Mouse (Mus musculus): ENCODE data around the gene Pkd2l1. TPM values are rescaled to one million over a fixed set of nuclear protein-coding genes. Genes with fewer than 3 reads are reported as not detected.

Gene Pkd2l1
- polyA plus RNA-seq, 1 experiment from 2014 or later, result not detected

DNA sequence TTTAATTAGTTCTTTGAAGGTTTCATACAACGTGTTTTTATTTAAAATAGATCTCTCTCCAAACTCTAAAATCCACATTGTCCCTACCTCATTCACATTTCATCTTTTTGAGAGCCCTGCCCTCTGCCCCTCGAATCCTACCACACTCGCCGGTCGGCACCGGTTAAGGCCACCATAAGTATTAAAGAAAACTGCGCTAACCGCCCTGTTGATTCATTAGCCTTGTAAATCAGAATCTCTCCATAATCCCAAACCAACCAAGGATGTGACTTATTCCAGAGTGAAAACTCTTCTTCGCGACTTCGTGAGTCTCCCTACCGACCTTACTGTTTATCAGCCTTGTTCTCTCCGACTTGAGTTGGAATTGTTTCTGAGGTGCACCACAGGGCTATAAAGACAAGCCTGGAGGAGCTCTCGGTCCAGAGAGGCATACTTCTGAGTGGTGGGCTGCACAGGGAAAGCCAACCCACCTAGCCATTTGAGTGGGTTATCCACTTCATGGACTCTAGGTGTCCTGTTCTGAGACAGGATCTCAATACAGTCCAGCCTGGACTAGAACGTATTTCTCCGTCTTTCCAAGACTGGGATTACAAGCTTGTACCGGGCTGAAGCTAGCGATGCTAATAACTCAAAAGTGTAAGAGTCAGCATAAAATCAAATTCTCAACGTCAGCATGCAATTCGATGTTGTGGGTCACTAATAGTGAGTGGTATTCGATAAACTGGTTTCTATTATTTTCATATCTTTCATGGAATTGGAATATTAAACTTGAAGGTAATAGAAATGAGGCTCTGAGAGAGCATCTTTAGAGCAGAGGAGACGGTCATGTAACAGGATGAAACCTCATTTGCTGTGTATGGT, 84.4 kb downstream of the Pkd2l1 start:
- no peak for DNase-seq (ENCODE audit: low spot score)
- H3K27me3 ChIP-seq (replicated peaks; ENCODE audit: control insufficient read depth, insufficient read depth, low read length), result no peaks in the 10 kb centered on the region
- H3K4me2 ChIP-seq, result peak overlapping the region; percentile 85
- H3K4me1 ChIP-seq (replicated peaks; ENCODE audit: control insufficient read depth, insufficient read depth, low read length), result peaks cover 16% of the 10 kb centered on the region
- peaks cover 15% of the 10 kb centered on the region for H3K36me3 ChIP-seq (ENCODE audit: control insufficient read depth, insufficient read depth, low read length)
- H3K9me3 ChIP-seq (ENCODE audit: control insufficient read depth, low read length), result no peaks in the 10 kb centered on the region
- H3K4me3 ChIP-seq (ENCODE audit: low read depth, low read length), result peak overlapping the region; percentile 91
- peak overlapping the region; percentile 58 for H3K9ac ChIP-seq (ENCODE audit: low read depth, low read length)
- no peak overlapping the region for H3K27ac ChIP-seq (ENCODE audit: low read depth, low read length)
- 31% methylated on average over 22 of the region's 22 CpGs for WGBS
- peak; percentile 37 for ATAC-seq (replicated peaks; ENCODE audit: low FRiP score)

- H3K27ac ChIP-seq (ENCODE audit: low read depth, low read length), result peak within 1 kb of the TSS; percentile 61; the same call in 1 of the 2 replicates
- peaks cover 8% of the 10 kb centered on the region for H3K36me3 ChIP-seq (ENCODE audit: control insufficient read depth, insufficient read depth, low read length)
- no peaks in the 10 kb centered on the region for H3K9me3 ChIP-seq (ENCODE audit: control insufficient read depth, low read length)
- H3K4me1 ChIP-seq (replicated peaks; ENCODE audit: control insufficient read depth, insufficient read depth, low read length), result peaks cover 16% of the 10 kb centered on the region
- DNase-seq (ENCODE audit: low spot score) (peak; percentile 92), ATAC-seq (replicated peaks; ENCODE audit: low FRiP score) (peak; percentile 98)
- peak within 1 kb of the TSS; percentile 85 for H3K4me2 ChIP-seq
- H3K27me3 ChIP-seq (replicated peaks; ENCODE audit: control insufficient read depth, insufficient read depth, low read length), result no peaks in the 10 kb centered on the region
- 1% methylated on average over 67 of the region's 67 CpGs for WGBS
- peak within 1 kb of the TSS; percentile 91 for H3K4me3 ChIP-seq (ENCODE audit: low read depth, low read length)
- H3K9ac ChIP-seq (ENCODE audit: low read depth, low read length), result peak within 1 kb of the TSS; percentile 84
These were observed 85.2 kb downstream of the Pkd2l1 start, which contains the start of gene Chuk for GRCm38 (mm10) chr19:44106831-44107660. Chuk (minus strand) TSS chr19:44107480.

GRCm38 (mm10) chr19:44104393-44104792, 87.8 kb downstream of the Pkd2l1 start:
- H3K4me1 ChIP-seq (replicated peaks; ENCODE audit: control insufficient read depth, insufficient read depth, low read length), result peaks cover 16% of the 10 kb centered on the region
- no peaks in the 10 kb centered on the region for H3K27me3 ChIP-seq (replicated peaks; ENCODE audit: control insufficient read depth, insufficient read depth, low read length)
- H3K4me2 ChIP-seq, result no peak overlapping the region
- H3K36me3 ChIP-seq (ENCODE audit: control insufficient read depth, insufficient read depth, low read length), result peaks cover 6% of the 10 kb centered on the region; the same call in 1 of the 2 replicates
- no peak overlapping the region for H3K9ac ChIP-seq (ENCODE audit: low read depth, low read length)
- no peak overlapping the region for H3K27ac ChIP-seq (ENCODE audit: low read depth, low read length)
- no peak for DNase-seq (ENCODE audit: low spot score)
- no peak overlapping the region for H3K4me3 ChIP-seq (ENCODE audit: low read depth, low read length)
- 81% methylated on average over 1 of the region's 1 CpGs for WGBS
- no peak for ATAC-seq (replicated peaks; ENCODE audit: low FRiP score)
- no peaks in the 10 kb centered on the region for H3K9me3 ChIP-seq (ENCODE audit: control insufficient read depth, low read length)

DNA sequence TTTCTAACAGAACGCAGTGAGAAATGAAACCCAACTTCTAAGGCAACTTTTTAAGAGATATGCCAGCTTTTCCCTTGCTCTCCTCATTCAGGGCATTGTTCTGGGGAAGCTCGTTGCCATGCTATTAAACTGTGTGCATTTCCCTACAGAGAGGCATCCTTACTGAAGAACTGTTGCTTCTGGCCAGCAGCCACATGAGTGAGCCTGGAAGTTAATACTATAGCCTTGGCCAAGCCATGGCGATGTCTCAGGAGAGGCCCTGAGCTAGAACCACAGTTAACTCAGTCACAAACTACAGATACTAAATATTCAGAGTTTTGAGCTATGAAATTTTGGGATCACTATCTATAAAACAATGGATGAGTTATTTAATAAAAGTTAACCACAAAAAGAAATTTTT, 89.2 kb downstream of the Pkd2l1 start:
- no peak for DNase-seq (ENCODE audit: low spot score)
- Histone ChIP-seq H3K4me2 (no peak overlapping the region), H3K36me3 (ENCODE audit: control insufficient read depth, insufficient read depth, low read length) (peaks cover 12% of the 10 kb centered on the region; the same call in 1 of the 2 replicates), H3K4me1 (replicated peaks; ENCODE audit: control insufficient read depth, insufficient read depth, low read length) (peaks cover 16% of the 10 kb centered on the region), H3K9me3 (ENCODE audit: control insufficient read depth, low read length) (no peaks in the 10 kb centered on the region), H3K27ac (ENCODE audit: low read depth, low read length) (no peak overlapping the region), H3K9ac (ENCODE audit: low read depth, low read length) (no peak overlapping the region), H3K27me3 (replicated peaks; ENCODE audit: control insufficient read depth, insufficient read depth, low read length) (no peaks in the 10 kb centered on the region), H3K4me3 (ENCODE audit: low read depth, low read length) (no peak overlapping the region)
- 93% methylated on average over 3 of the region's 3 CpGs for WGBS
- no peak for ATAC-seq (replicated peaks; ENCODE audit: low FRiP score)

DNA sequence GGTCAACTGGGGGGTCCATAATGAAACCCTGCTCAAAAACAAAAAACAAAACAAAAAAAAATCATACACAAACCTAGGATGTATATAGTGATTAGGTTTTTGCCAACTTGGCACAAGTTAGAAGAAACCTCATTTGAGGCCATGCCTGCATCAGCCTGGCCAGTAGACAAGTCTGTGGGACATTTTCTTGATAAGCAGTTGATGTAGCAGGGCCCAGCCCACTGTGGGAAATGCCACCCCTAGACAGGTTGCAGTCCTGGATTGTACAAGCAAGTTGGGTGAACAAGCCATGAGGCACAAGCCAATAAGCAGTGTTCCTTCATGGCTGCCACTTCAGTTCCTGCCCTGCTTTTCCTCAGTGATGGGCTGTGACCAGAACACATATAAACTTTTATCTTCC, 91.4 kb downstream of the Pkd2l1 start:
- H3K9me3 ChIP-seq (ENCODE audit: control insufficient read depth, low read length), result no peaks in the 10 kb centered on the region
- ATAC-seq (replicated peaks; ENCODE audit: low FRiP score) (no peak), DNase-seq (ENCODE audit: low spot score) (no peak)
- H3K4me2 ChIP-seq, result no peak overlapping the region
- H3K27ac ChIP-seq (ENCODE audit: low read depth, low read length), result no peak overlapping the region
- no peaks in the 10 kb centered on the region for H3K27me3 ChIP-seq (replicated peaks; ENCODE audit: control insufficient read depth, insufficient read depth, low read length)
- no peak overlapping the region for H3K4me3 ChIP-seq (ENCODE audit: low read depth, low read length)
- H3K9ac ChIP-seq (ENCODE audit: low read depth, low read length), result no peak overlapping the region
- peaks cover 23% of the 10 kb centered on the region for H3K36me3 ChIP-seq (ENCODE audit: control insufficient read depth, insufficient read depth, low read length)
- peaks cover 5% of the 10 kb centered on the region for H3K4me1 ChIP-seq (replicated peaks; ENCODE audit: control insufficient read depth, insufficient read depth, low read length)

Other genes starting within 250 kb of the Pkd2l1 start
- gene Cpn1, start 205.9 kb downstream of the Pkd2l1 start, polyA plus RNA-seq (2014; fragmentation: Nextera tagmentation; extraction: Ambion mirVana), result 53.7 and 53.9 TPM in 2 replicates
- gene Cyp2c23, start 163.2 kb downstream of the Pkd2l1 start, polyA plus RNA-seq (2014; fragmentation: Nextera tagmentation; extraction: Ambion mirVana), result 4.4 and 5.1 TPM in 2 replicates
- 22.4 and 24.2 TPM in 2 replicates for gene Erlin1, start 122.7 kb downstream of the Pkd2l1 start, polyA plus RNA-seq (2014; fragmentation: Nextera tagmentation; extraction: Ambion mirVana)
- gene Chuk, start 85.0 kb downstream of the Pkd2l1 start, polyA plus RNA-seq (2014; fragmentation: Nextera tagmentation; extraction: Ambion mirVana), result 42.2 and 44.4 TPM in 2 replicates
- 39.7 and 42.3 TPM in 2 replicates for gene Cwf19l1, start 56.6 kb downstream of the Pkd2l1 start, polyA plus RNA-seq (2014; fragmentation: Nextera tagmentation; extraction: Ambion mirVana)
- 83.3 and 93.0 TPM in 2 replicates for gene Bloc1s2, start 46.0 kb downstream of the Pkd2l1 start, polyA plus RNA-seq (2014; fragmentation: Nextera tagmentation; extraction: Ambion mirVana)
- not detected in 2 replicates for gene Scd3, start 10.8 kb upstream of the Pkd2l1 start, polyA plus RNA-seq (2014; fragmentation: Nextera tagmentation; extraction: Ambion mirVana)
- gene Scd2, start 101.2 kb upstream of the Pkd2l1 start, polyA plus RNA-seq (2014; fragmentation: Nextera tagmentation; extraction: Ambion mirVana), result 212 and 231 TPM in 2 replicates
- gene Scd4, start 140.7 kb upstream of the Pkd2l1 start, polyA plus RNA-seq (2014; fragmentation: Nextera tagmentation; extraction: Ambion mirVana), result 0.06 and 0.16 TPM in 2 replicates
- gene Scd1, start 215.4 kb upstream of the Pkd2l1 start, polyA plus RNA-seq (2014; fragmentation: Nextera tagmentation; extraction: Ambion mirVana), result 11.0 and 12.0 TPM in 2 replicates

Measured in liver, embryonic 11.5 days (tissue).